Mouse (Mus musculus) cortical plate, adult 2 months (tissue): ENCODE data around the gene Hhip.

Experiments
- CTCF ChIP-seq: fragments of 200-500 bp; IDR thresholded peaks from 2 replicates; pipeline ENCODE4 v1.5.1; 2011; ENCODE audit warnings: mild to moderate bottlenecking, control low read depth, low read length; ENCODE audit not compliant: insufficient read depth; ENCODE audit errors: extremely low read depth
- POLR2A ChIP-seq: fragments of 200-500 bp; IDR thresholded peaks from 2 replicates; pipeline ENCODE4 v1.6.1; 2011; ENCODE audit warnings: mild to moderate bottlenecking, low read length, control low read depth; ENCODE audit not compliant: insufficient read depth; ENCODE audit errors: extremely low read depth

- TF ChIP-seq POLR2A (no peak), CTCF (no peak)
These were observed 28.2 kb downstream of the Hhip start for GRCm38 (mm10) chr8:80029631-80030030.
